Mouse (Mus musculus) embryonic fibroblast, embryonic 13.5 days (primary cell): ENCODE results near the gene Ccng2. TPM values are rescaled to one million over a fixed set of nuclear protein-coding genes. Genes with fewer than 3 reads are reported as not detected.

Experiments used
- H3K27ac ChIP-seq: 2 replicates; pipeline ENCODE4 v1.5.1; 2012; ENCODE audit warnings: low read length, control low read depth, inconsistent platforms; ENCODE audit not compliant: insufficient read depth
- H3K4me1 ChIP-seq: 2 replicates; pipeline ENCODE4 v1.6.1; 2011; ENCODE audit warnings: low read length; ENCODE audit not compliant: control insufficient read depth, insufficient read depth
- H3K4me3 ChIP-seq: 2 replicates; pipeline ENCODE4 v1.5.1; 2011; ENCODE audit warnings: mild to moderate bottlenecking, control low read depth, low read length; ENCODE audit not compliant: insufficient read depth
- CTCF ChIP-seq: IDR thresholded peaks from 2 replicates; pipeline ENCODE4 v1.5.1; 2011; ENCODE audit warnings: mild to moderate bottlenecking, control low read depth, low read length, moderate library complexity, borderline replicate concordance; ENCODE audit not compliant: insufficient read depth
- POLR2A ChIP-seq: IDR thresholded peaks from 2 replicates; pipeline ENCODE4 v1.6.1; 2011; ENCODE audit warnings: low read depth, mild to moderate bottlenecking, control low read depth, low read length, moderate library complexity
- polyA plus RNA-seq: library from polyadenylated mRNA; stranded (reverse); fragments of >200 nt; gene quantifications from 2 replicates; pipeline ENCODE4 v1.2.4, GENCODE M21; 2011; ENCODE audit warnings: low read depth; ENCODE audit not compliant: missing spikeins, insufficient read length

Ccng2 gene
- polyA plus RNA-seq, 1 experiment = 35.3 TPM

- no peak for TF ChIP-seq POLR2A
- TF ChIP-seq CTCF = no peak
- Histone ChIP-seq H3K27ac (no peak overlapping the region), H3K4me3 (no peak overlapping the region), H3K4me1 (no peaks in the 10 kb centered on the region)
Measured at GRCm38 (mm10) chr5:93236541-93236940, 30.5 kb upstream of the Ccng2 start.

DNA sequence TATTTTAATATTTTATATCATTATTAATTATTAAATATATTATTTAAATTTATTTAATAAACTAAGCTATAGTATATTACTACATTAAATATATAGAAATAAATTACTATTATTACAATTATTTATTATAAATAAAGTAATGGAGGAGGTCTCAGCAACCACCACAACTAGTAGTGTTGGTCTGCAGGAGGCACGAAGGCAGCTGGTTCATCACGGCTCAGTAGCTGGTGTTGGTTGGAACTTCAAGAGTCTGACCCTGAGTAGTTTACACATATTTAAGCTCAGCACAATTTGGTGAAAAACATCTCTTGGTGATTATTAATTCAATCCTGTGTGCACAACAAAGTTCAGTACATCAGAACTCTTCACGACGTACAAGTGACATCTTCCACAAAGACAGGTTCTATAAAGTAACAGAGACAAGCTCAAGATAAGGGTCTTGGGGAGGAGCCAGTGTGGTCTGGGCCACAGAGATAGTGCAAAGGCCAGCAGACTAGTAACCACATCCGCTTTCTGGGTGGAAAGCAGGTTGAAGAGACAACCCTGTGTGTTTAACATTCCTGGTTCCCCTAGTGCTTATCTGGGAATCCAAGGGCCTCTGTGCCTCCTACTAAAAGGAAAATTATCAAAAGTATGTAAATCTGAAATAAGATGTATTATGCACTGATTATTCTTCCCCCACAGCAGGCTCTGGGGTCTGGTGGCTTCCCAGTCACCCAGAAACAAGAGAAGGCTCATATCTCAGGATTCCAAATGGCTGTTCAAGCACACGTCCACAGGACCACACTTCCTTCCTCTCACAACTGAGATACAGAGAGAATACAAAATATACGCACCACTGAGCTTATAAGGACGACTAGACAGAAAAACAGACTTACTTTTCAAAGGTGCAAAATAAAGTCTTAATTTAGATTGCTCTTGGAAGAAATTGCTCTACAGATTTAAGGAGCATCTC, 27.2 kb upstream of the Ccng2 start:
- TF ChIP-seq CTCF (no peak), POLR2A (no peak)
- no peaks in the 10 kb centered on the region for H3K4me1 ChIP-seq
- H3K4me3 ChIP-seq = no peak overlapping the region
- H3K27ac ChIP-seq = no peak overlapping the region

GRCm38 (mm10) chr5:93245280-93245679, 21.8 kb upstream of the Ccng2 start:
- TF ChIP-seq POLR2A = no peak
- no peak for TF ChIP-seq CTCF

GRCm38 (mm10) chr5:93249940-93250578, 17.0 kb upstream of the Ccng2 start:
- no peaks in the 10 kb centered on the region for H3K4me1 ChIP-seq
- no peak overlapping the region for H3K4me3 ChIP-seq
- TF ChIP-seq POLR2A (no peak), CTCF (no peak)

More at GRCm38 (mm10) chr5:93245280-93245679, 21.8 kb upstream of the Ccng2 start:
- Histone ChIP-seq H3K27ac (no peak overlapping the region), H3K4me1 (no peaks in the 10 kb centered on the region), H3K4me3 (no peak overlapping the region)

DNA sequence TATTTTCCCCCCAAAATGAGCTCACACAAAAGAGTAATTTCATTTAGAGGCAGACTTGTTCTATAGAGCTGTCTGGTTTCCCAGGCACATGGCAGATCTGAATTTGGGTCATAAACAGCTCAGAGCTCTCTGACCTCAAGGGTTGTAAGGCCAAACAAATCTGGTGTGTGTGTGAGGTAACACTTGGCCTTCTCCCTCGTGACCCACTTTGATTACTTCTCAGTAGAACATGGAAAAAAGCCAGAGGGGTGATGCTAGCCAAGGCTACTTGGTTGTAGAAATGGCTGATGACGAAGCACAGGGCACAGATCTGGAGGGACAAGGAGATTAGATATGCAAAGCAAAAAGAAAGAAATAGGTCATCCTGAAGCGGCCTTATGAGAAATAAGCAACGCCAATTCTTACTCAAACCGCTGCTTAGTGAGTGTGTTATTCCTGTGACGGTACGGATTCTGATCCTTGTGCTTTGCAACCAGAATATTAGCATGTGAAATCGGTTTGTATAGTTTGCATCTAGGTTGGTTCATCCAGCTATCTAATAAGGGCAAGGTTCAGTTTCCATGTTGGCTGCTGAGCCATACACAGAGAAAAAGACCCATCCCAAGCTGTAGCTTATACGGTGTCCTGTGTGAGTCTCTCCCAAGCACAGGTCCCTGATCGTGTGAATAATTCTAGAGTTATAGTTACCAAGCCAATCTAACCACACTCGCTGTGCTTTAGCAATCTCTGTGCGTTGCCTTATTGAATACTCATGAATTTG, 15.9 kb upstream of the Ccng2 start:
- Histone ChIP-seq H3K4me1 (no peaks in the 10 kb centered on the region), H3K4me3 (no peak overlapping the region), H3K27ac (no peak overlapping the region)
- TF ChIP-seq POLR2A = no peak
- TF ChIP-seq CTCF = no peak

More at GRCm38 (mm10) chr5:93249940-93250578, 17.0 kb upstream of the Ccng2 start:
- no peak overlapping the region for H3K27ac ChIP-seq

- TF ChIP-seq POLR2A (no peak), CTCF (no peak)
- Histone ChIP-seq H3K4me3 (no peak overlapping the region), H3K27ac (no peak overlapping the region), H3K4me1 (no peaks in the 10 kb centered on the region)
Measured at GRCm38 (mm10) chr5:93255759-93256265, 11.2 kb upstream of the Ccng2 start.

GRCm38 (mm10) chr5:93256820-93257405, 10.1 kb upstream of the Ccng2 start:
- no peak for TF ChIP-seq CTCF
- H3K4me1 ChIP-seq = no peaks in the 10 kb centered on the region
- H3K4me3 ChIP-seq = no peak overlapping the region
- no peak overlapping the region for H3K27ac ChIP-seq

DNA sequence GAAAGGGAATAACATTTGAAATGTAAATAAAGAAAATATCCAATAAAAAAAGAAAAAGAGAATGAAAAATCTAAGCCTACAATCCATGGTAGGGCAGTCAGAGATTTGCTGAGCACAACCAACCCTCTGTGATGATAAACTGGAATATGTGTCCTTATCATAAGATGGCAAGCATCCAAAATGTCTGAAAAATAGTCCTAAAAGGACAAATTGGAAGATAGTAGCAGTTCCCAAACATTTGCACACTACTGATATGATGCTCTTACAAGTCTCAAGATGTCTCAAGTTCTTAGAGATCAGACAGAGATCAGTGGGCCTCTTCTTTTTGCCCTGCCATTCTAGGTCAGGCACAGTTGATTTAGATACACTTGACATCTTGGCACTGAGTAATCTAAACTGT, 7.7 kb upstream of the Ccng2 start:
- no peaks in the 10 kb centered on the region for H3K4me1 ChIP-seq
- TF ChIP-seq CTCF (no peak), POLR2A (no peak)
- H3K27ac ChIP-seq = no peak overlapping the region
- no peak overlapping the region for H3K4me3 ChIP-seq

DNA sequence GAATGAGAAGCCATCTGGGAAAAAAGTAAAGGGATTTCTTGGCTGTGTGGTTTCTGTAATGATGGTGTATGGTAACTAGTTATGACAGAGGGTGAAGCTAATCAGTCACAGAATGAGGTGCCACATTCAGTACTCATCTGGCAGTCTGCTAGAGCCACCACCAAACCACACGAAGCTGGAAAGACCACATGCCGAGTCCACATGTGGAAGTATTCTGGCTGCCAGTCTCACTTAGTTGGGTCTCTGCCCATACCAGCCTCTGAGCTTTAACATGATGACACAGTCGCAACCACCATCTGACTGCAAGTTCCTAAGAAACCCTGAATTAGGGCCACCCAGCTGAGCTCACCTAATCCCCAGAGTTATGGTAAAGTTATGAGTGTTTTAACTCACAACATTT, 6.1 kb upstream of the Ccng2 start:
- Histone ChIP-seq H3K4me1 (peaks cover 2% of the 10 kb centered on the region; the same call in 1 of the 2 replicates), H3K27ac (no peak overlapping the region)
- TF ChIP-seq POLR2A (no peak), CTCF (no peak)

More for the DNA sequence above, 6.1 kb upstream of the Ccng2 start:
- H3K4me3 ChIP-seq = no peak overlapping the region
